Mouse (Mus musculus): ENCODE data around the gene Fbxw2.
"Not testable (repeated sequence)": the region's sequence is repeated elsewhere in the genome, so short reads cannot be mapped to it uniquely, and the experiment has no call there.

The Fbxw2 gene

GRCm38 (mm10) chr2:34825827-34826459 lies at the start of gene Fbxw2:
TSS of gene Fbxw2 (minus strand) at chr2:34826311.
- peak; percentile 77 for DNase-seq (ENCODE audit: low read depth)

- no peak for DNase-seq (ENCODE audit: low read depth)
These were observed 48.8 kb upstream of the Fbxw2 start, which contains the start of gene Psmd5 for GRCm38 (mm10) chr2:34874816-34875345. TSS of gene Psmd5 (minus strand) at chr2:34874968.

DNA sequence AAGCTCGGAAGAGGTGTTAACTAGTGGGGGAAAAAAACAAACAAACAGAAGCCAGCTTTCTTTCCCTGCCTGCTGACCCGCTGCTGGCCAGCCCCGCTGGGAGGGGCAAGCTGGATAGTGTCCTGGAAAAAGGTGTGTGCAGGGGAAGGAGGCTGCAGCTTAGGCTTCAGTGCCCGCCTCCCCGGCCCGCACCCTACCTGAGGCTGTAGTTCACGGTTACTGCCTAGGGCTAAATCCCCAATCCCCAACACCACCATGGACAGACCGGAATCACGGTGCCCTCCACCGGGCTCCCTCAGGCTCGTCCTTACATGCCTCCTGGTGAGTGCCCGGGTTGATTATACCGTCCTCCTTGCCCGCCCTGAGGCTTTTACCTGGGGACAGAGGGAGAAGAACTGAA lies 48.2 kb upstream of the Fbxw2 start, which contains the start of gene Cutal:
Gene Cutal, plus strand, starts transcription at position 126 of the 400 bp plus-strand sequence.
- DNase-seq (ENCODE audit: low read depth) = no peak

DNA sequence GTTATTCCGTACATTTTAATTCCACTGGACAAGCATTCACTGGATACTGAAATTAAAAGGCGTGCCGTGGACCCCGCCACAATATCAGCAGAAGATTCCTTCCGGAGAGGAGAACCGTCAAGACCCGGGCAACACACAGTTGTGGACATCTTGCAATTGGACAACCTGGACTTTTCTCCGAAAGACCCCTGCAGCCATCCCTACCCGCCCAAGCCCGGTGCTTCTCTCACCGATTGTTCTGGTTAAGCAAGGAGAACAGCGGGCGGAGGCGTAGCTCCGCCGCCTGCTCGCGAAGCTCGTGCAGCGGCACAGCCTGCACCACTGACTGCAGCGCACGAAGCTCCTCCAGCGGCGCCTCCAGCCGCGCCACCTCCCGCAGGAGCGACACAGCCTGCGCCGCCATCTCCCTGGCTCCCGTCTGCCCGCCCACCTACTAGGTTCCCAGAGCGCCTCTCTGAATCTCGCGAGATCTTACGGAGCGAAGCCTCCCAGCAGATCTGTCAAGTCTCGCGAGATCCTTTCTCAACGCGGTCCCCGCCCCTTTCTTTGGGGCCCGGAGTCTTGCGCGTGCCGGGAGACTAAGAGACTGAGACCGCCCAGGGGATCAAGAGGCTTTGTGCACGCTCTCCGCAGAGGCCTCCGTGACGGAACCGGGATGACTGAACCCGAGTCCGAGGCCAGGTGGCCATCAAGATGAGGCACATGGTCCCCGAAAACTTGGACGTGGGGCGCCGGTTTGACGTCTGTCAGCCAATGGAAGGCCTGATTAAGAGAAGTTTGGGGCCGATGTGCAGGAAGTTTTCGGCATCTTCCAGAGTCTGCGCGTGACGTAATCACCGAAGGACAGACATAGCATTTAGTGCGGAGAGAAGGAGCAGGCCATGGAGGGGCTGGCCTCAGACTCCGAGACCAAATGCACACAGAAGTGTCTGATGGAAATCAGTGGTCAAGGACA lies 44.7 kb upstream of the Fbxw2 start:
- DNase-seq (ENCODE audit: low read depth) = peak; percentile 100

DNA sequence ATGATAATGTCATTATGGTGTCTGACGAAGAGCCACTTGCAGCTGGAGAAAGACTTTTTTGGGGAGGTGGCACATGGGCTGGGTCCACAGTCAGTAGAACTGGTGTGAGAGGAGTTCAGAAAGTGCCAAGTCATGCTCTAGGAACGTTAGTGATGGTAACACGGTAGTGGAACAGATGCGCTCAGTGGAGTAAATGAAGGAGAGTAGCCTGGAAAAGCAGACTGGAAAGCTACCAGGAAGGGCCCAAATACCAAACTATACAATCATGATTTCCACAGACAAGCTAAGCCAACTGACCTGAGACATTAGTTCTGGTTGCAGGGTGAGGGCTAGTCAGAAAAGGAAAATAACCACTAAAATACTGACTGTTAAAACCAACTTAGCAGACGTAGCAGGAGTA lies 43.6 kb upstream of the Fbxw2 start:
- peak; percentile 37 for DNase-seq (ENCODE audit: low read depth)

DNA sequence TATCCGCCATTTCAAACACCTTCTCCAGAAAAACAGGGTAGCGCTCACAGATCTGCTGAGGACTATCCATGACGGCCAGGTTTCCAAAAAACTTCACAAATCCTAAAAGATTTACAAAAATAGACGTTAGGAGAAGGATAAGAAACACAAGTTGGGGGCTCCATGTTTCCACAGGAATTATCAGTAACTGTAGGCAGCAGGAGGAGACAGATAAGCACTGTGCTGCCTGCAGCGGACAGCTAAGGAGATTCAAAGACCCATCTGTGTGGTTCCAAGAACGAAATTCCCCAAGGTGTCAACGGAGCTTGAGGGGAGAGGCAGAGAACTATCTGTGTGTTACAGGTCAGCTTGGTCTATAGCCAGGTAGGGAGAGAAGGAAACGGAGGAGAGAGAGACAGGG lies 31.6 kb upstream of the Fbxw2 start:
- no peak for DNase-seq (ENCODE audit: low read depth)

- DNase-seq (ENCODE audit: low read depth) = no peak
These were observed 29.2 kb upstream of the Fbxw2 start for GRCm38 (mm10) chr2:34855265-34855664.

- DNase-seq (ENCODE audit: low read depth) = no peak
These were observed 21.6 kb upstream of the Fbxw2 start for GRCm38 (mm10) chr2:34847702-34848101.

GRCm38 (mm10) chr2:34843211-34843939 lies 17.3 kb upstream of the Fbxw2 start:
- DNase-seq (ENCODE audit: low read depth) = no peak

DNA sequence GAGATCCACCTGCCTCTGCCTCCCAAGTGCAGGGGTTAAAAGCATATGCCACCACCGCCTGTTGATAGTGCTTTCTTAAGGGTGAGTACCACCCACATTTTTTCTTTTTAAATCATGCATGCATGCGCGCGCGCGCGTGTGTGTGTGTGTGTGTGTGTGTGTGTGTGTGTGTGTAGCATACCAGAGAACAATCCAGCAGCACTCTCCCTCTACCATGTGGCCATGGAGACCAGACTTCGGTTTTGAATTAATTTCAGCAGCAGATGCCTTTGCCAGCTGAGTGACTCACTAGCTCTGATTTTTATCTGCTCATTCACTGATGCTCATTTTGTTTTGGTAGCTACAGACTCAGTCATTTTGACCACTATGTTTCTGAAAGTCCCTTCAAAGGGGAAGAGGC lies 15.6 kb upstream of the Fbxw2 start:
- DNase-seq (ENCODE audit: low read depth) = no peak

DNA sequence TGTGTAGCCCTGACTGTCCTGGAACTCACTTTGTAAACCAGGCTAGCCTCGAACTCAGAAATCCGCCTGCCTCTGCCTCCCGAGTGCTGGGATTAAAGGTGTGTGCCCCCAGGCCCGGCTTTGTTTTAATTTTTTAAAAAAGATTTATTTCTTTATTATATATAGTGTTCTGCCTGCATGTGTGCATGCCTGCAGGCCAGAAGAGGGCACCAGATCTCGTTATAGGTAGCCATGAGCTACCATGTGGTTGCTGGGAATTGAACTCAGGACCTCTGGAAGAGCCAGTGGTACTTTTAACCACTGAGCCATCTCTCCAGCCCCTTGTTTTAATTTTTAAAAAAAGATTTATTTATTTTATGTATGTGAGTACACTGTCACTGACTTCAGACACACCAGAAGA lies 14.0 kb upstream of the Fbxw2 start:
- DNase-seq (ENCODE audit: low read depth) = not testable (repeated sequence)

DNA sequence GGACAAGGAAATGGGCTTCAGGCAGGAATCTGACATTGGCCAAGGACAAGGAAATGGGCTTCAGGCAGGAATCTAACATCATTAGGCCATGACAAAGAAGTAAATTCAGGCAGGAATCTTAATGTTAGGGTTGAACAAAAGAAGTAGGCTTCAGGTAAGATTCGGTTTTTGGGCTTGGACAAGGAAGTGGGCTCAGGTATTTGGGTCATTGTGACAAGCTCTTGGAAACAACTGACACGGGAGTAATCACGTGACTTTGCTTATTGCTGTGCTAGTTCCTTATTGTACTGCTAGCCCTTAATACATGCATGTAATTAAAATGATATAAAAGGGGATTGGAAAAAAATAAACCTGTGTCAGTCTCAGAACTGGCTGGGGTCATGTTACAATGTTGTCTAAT lies 9.6 kb upstream of the Fbxw2 start:
- no peak for DNase-seq (ENCODE audit: low read depth)

DNA sequence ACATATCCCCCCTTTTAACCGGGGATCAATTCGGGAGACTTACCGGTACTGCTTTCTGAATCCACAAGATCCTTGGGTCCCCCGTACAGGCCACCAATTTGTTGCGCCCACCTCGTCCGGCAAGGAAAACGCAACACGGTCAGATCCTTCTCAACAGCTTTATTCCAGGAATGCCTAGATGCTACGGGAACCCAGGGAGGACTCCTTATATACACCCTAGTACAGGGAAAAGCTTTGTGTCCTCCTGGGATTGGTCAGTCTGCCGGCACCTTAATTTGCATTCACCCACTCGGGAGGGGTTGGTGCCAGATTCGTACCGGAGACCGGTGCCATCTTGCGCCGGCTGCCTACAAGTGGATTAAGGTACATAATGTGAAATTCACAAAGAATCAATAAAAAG lies 7.5 kb upstream of the Fbxw2 start:
- no peak for DNase-seq (ENCODE audit: low read depth)

DNA sequence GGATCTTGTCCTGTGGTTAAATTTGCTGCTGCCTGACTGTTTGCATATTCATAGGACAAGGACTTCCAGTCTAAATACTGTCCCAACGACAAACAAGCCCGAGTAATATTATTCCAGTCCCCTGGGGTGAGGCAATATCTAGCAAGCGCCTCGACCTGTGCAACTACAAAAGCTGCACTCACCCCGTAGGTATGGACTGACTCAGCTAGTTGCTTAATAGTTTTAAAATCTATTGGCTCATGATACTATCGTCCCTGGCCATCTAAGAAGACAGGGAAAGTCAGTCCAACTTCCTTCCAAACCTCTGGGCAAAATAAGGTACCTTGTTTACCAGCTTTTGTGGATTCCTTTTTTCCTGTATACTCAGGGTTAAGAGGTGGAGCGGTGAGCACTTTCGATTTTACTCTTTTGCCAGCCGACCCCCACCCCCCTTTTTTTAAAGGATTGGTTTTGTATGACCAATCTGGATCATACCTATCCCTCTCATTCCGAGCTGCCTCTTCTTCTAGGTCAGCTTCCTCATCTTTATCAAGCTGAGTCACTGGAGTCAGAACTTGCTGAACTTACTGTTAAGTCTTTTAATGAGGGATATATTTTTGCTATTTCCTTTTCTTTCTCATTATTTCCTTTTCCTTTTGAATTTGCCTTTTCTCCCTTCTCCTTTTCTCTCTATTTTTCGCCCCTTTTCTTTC lies 6.8 kb upstream of the Fbxw2 start, which contains the start of gene Gm34653:
Gene Gm34653, plus strand, starts transcription at position 242 of the 692 bp plus-strand sequence.
- DNase-seq (ENCODE audit: low read depth) = not testable (repeated sequence)

GRCm38 (mm10) chr2:34830066-34830465 lies 4.0 kb upstream of the Fbxw2 start:
- not testable (repeated sequence) for DNase-seq (ENCODE audit: low read depth)

GRCm38 (mm10) chr2:34828026-34828425 lies 1.9 kb upstream of the Fbxw2 start:
- DNase-seq (ENCODE audit: low read depth) = no peak

- no peak for DNase-seq (ENCODE audit: low read depth)
These were observed 1.5 kb upstream of the Fbxw2 start for GRCm38 (mm10) chr2:34827591-34827990.

- no peak for DNase-seq (ENCODE audit: low read depth)
These were observed 535 bp upstream of the Fbxw2 start for GRCm38 (mm10) chr2:34826460-34827231.

GRCm38 (mm10) chr2:34818492-34818891 lies 7.6 kb downstream of the Fbxw2 start:
- no peak for DNase-seq (ENCODE audit: low read depth)

GRCm38 (mm10) chr2:34815893-34816292 lies 10.2 kb downstream of the Fbxw2 start:
- DNase-seq (ENCODE audit: low read depth) = not testable (repeated sequence)

- no peak for DNase-seq (ENCODE audit: low read depth)
These were observed 13.4 kb downstream of the Fbxw2 start for GRCm38 (mm10) chr2:34812706-34813105.

All from c-Kit-positive CD71-negative TER-119-negative erythroid progenitor cells, embryonic 14.5 days (primary cell).